Mouse (Mus musculus) embryonic facial prominence, embryonic 14.5 days (tissue): ENCODE results near the gene E030018B13Rik. TPM values are rescaled to one million over a fixed set of nuclear protein-coding genes. Genes with fewer than 3 reads are reported as not detected.

Experiments used
- ATAC-seq: fragments of 200-750 bp; cut with Nextera tagmentation; 2 replicates; pipeline ENCODE4 v1.8.0; 2017; ENCODE audit warnings: low read depth, moderate number of reproducible peaks, moderate TSS enrichment
- DNase-seq: peaks from one replicate; pipeline ENCODE4 v3.0.0-alpha.2; 2015; ENCODE audit warnings: low spot score
- H3K27ac ChIP-seq: fragments of 300-500 bp; sonication (generic); replicated peaks from 2 replicates; pipeline ENCODE4 v1.5.1; 2014; ENCODE audit warnings: low read depth, mild to moderate bottlenecking, low read length, moderate library complexity
- H3K27me3 ChIP-seq: fragments of 300-500 bp; sonication (generic); replicated peaks from 2 replicates; pipeline ENCODE4 v1.6.1; 2014; ENCODE audit warnings: low read length; ENCODE audit not compliant: control insufficient read depth, insufficient read depth
- H3K36me3 ChIP-seq: fragments of 300-500 bp; sonication (generic); 2 replicates; pipeline ENCODE4 v1.6.1; 2014; ENCODE audit warnings: low read length, mixed read lengths; ENCODE audit not compliant: control insufficient read depth, insufficient read depth
- H3K4me1 ChIP-seq: fragments of 300-500 bp; sonication (generic); 2 replicates; pipeline ENCODE4 v1.6.1; 2014; ENCODE audit warnings: antibody characterized with exemption, low read length; ENCODE audit not compliant: control insufficient read depth, insufficient read depth
- H3K4me2 ChIP-seq: fragments of 300-500 bp; sonication (generic); 2 replicates; pipeline ENCODE4 v1.6.1; 2014; ENCODE audit warnings: low read depth, mild to moderate bottlenecking, low read length, moderate library complexity, mixed read lengths
- H3K4me3 ChIP-seq: fragments of 300-500 bp; sonication (generic); 2 replicates; pipeline ENCODE4 v1.5.1; 2014; ENCODE audit warnings: low read depth, mild to moderate bottlenecking, low read length
- H3K9ac ChIP-seq: fragments of 300-500 bp; sonication (generic); 2 replicates; pipeline ENCODE4 v1.6.1; 2014; ENCODE audit warnings: low read depth, mild to moderate bottlenecking, low read length, moderate library complexity, mixed read lengths
- H3K9me3 ChIP-seq: fragments of 300-500 bp; sonication (generic); 2 replicates; pipeline ENCODE4 v1.6.1; 2016; ENCODE audit warnings: low read length; ENCODE audit not compliant: control insufficient read depth
- WGBS: fragments of 180-500 bp; shearing (Covaris S2); extraction: QIAGEN DNeasy Blood & Tissue Kit; methylation state at CpG from one replicate; pipeline ENCODE4 v1.1.7; 2014; 5-methylcytosine and 5-hydroxymethylcytosine counted together
- polyA plus RNA-seq: library from polyadenylated mRNA; unstranded; fragments of >200 nt; fragmentation: Nextera tagmentation; extraction: Ambion mirVana; gene quantifications from 2 replicates; pipeline ENCODE4 v1.2.1, GENCODE M21; 2014

Gene E030018B13Rik
- polyA plus RNA-seq, 1 experiment from 2014 or later = not detected

DNA sequence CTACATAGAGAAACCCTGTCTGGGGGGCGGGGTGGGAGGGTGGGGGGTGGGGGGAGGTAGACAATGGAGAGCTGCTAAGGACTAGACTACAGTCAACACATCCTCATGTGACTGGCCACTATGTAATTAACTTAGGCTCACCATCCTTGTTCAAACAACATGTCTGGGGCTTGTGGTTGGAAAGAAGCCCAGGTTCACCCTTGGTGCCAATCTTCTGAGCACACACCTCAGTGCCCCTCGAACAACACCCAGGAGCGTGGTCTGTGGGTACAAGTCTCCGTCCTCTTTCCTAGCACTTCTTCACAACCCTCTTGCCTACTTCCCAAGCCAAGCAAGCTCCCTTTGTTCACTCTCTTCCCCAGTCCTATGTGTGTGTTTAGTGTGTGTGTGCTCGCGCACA, 10.5 kb downstream of the E030018B13Rik start:
- Histone ChIP-seq H3K4me1 (peaks cover 32% of the 10 kb centered on the region), H3K4me3 (no peak overlapping the region), H3K27me3 (no peaks in the 10 kb centered on the region), H3K4me2 (no peak overlapping the region), H3K9me3 (no peaks in the 10 kb centered on the region), H3K36me3 (no peaks in the 10 kb centered on the region), H3K9ac (no peak overlapping the region), H3K27ac (no peak overlapping the region)
- DNase-seq = no peak
- WGBS = 89% methylated on average over 6 of the region's 6 CpGs
- no peak for ATAC-seq

DNA sequence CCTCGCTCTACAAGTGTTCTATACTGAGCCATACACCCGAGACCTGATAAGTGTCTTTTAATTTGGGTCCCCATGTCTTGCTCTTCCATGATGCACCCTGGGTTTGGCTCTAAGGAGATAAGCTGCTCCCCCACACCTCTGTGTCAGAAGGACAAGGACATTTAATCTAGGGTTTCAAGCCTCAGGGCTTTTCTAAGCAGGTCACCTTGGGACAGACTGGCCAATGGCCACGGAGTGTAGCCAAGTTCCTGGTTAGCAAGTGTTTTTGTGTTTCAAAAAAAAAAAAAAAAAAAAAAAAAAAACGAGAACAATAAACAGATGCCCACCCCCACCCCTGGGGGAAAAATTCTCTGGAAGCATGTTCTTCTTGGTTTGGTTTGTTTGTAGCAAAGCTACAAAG, 12.4 kb downstream of the E030018B13Rik start:
- DNase-seq = no peak
- no peaks in the 10 kb centered on the region for H3K9me3 ChIP-seq
- H3K36me3 ChIP-seq = no peaks in the 10 kb centered on the region
- H3K4me2 ChIP-seq = no peak overlapping the region
- no peak for ATAC-seq
- no peak overlapping the region for H3K4me3 ChIP-seq
- peaks cover 24% of the 10 kb centered on the region for H3K4me1 ChIP-seq
- H3K27me3 ChIP-seq = no peaks in the 10 kb centered on the region
- no peak overlapping the region for H3K27ac ChIP-seq
- WGBS = 83% methylated on average over 4 of the region's 4 CpGs
- H3K9ac ChIP-seq = no peak overlapping the region

DNA sequence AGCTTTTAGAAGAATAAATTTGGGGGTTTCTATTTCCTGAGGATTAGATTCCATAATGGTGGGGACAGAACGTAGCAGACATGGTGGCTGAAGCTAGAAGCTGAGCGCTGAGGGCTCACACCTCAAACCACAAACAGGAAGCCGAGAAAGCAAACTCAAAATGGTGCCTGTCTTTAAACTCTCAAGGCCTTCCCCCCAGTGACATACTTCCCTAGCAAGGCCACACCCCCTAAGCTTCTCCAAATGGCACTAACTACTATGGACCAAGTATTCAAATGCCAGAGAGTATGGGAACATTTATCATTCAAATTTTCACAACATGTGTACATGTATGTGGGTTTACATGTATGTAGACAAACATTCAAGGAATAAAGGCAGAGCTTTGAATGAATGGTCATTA, 13.5 kb downstream of the E030018B13Rik start:
- no peak for DNase-seq
- no peak for ATAC-seq
- Histone ChIP-seq H3K4me1 (peaks cover 13% of the 10 kb centered on the region), H3K27me3 (no peaks in the 10 kb centered on the region), H3K9me3 (no peaks in the 10 kb centered on the region), H3K27ac (no peak overlapping the region), H3K36me3 (no peaks in the 10 kb centered on the region), H3K4me3 (no peak overlapping the region), H3K9ac (no peak overlapping the region), H3K4me2 (no peak overlapping the region)
- 88% methylated on average over 3 of the region's 3 CpGs for WGBS

- Histone ChIP-seq H3K9ac (no peak overlapping the region), H3K4me3 (no peak overlapping the region), H3K9me3 (no peaks in the 10 kb centered on the region), H3K27me3 (no peaks in the 10 kb centered on the region), H3K36me3 (no peaks in the 10 kb centered on the region), H3K4me1 (peaks cover 7% of the 10 kb centered on the region), H3K27ac (no peak overlapping the region), H3K4me2 (no peak overlapping the region)
- no peak for DNase-seq
- 89% methylated on average over 5 of the region's 5 CpGs for WGBS
- no peak for ATAC-seq
Measured at GRCm38 (mm10) chr7:63930766-63931165, 14.1 kb downstream of the E030018B13Rik start.

DNA sequence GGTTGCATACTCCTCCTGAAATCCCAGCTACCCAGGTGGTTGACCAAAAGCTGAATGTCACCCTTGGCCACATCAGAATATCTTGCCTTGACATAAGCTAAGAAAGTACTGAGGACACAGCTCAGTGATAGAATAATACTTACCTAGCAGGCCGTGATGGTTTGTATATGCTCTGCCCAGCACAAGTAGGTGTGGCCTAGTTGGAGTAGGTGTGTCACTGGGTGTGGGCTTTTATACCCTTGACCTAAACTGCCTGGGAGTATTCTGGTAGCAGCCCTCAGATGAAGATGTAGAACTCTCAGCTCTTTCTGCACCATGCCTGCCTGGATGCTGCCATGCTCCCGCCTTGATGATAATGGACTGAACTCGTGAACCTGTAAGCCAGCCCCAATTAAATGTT, 15.8 kb downstream of the E030018B13Rik start:
- Histone ChIP-seq H3K36me3 (no peaks in the 10 kb centered on the region), H3K27ac (no peak overlapping the region), H3K9ac (no peak overlapping the region), H3K9me3 (no peaks in the 10 kb centered on the region), H3K27me3 (no peaks in the 10 kb centered on the region), H3K4me3 (no peak overlapping the region), H3K4me1 (no peaks in the 10 kb centered on the region; the same call in 1 of the 2 replicates), H3K4me2 (no peak overlapping the region)
- 93% methylated on average over 3 of the region's 3 CpGs for WGBS
- ATAC-seq (no peak), DNase-seq (no peak)

DNA sequence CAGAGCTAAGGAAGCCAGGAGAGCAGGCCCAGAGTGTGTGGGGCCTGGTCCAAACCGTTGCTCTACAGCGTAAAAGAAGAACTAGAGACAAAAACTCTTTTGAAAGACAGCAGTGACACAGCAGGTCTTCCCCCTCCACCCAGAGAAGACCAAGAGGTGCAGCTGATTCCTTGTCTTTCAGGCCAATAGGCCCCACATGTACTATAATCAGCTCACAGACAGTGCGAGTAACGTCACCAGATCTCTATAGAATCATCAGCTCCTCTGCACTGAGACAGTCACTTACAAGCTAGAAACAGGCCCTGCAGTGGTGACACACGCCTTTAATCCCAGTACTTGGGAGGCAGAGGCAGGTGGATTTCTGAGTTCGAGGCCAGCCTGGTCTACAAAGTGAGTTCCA, 17.2 kb downstream of the E030018B13Rik start:
- Histone ChIP-seq H3K36me3 (no peaks in the 10 kb centered on the region), H3K9ac (no peak overlapping the region), H3K9me3 (no peaks in the 10 kb centered on the region), H3K4me3 (no peak overlapping the region), H3K27ac (no peak overlapping the region), H3K4me1 (no peaks in the 10 kb centered on the region; the same call in 1 of the 2 replicates), H3K4me2 (no peak overlapping the region), H3K27me3 (no peaks in the 10 kb centered on the region)
- ATAC-seq (no peak), DNase-seq (no peak)
- 91% methylated on average over 6 of the region's 6 CpGs for WGBS

GRCm38 (mm10) chr7:63934530-63934929, 17.9 kb downstream of the E030018B13Rik start:
- ATAC-seq (no peak), DNase-seq (no peak)
- no peak overlapping the region for H3K4me2 ChIP-seq
- peaks cover 1% of the 10 kb centered on the region for H3K4me1 ChIP-seq
- no peak overlapping the region for H3K27ac ChIP-seq
- H3K9ac ChIP-seq = 0 out of 2 replicates have a peak overlapping the region, but pooled peaks have one; percentile 11
- WGBS = 86% methylated on average over 1 of the region's 1 CpGs
- no peak overlapping the region for H3K4me3 ChIP-seq
- H3K9me3 ChIP-seq = no peaks in the 10 kb centered on the region
- H3K36me3 ChIP-seq = no peaks in the 10 kb centered on the region
- H3K27me3 ChIP-seq = no peaks in the 10 kb centered on the region

GRCm38 (mm10) chr7:63935809-63936187, 19.1 kb downstream of the E030018B13Rik start:
- WGBS = 18% methylated on average over 8 of the region's 8 CpGs
- Histone ChIP-seq H3K4me1 (peaks cover 9% of the 10 kb centered on the region), H3K4me2 (peak overlapping the region; percentile 96), H3K9ac (peak overlapping the region; percentile 84; the same call in 1 of the 2 replicates), H3K36me3 (no peaks in the 10 kb centered on the region), H3K4me3 (peak overlapping the region; percentile 78), H3K27me3 (no peaks in the 10 kb centered on the region), H3K27ac (no peak overlapping the region), H3K9me3 (no peaks in the 10 kb centered on the region)
- no peak for DNase-seq
- ATAC-seq = no peak

- H3K4me1 ChIP-seq = peaks cover 9% of the 10 kb centered on the region
- H3K27me3 ChIP-seq = no peaks in the 10 kb centered on the region
- peak overlapping the region; percentile 84 for H3K9ac ChIP-seq
- DNase-seq (peak; percentile 85), ATAC-seq (no peak)
- H3K4me3 ChIP-seq = peak overlapping the region; percentile 78
- WGBS = under 1% methylated on average over 34 of the region's 34 CpGs
- H3K9me3 ChIP-seq = no peaks in the 10 kb centered on the region
- H3K27ac ChIP-seq = peak overlapping the region; percentile 90
- H3K36me3 ChIP-seq = no peaks in the 10 kb centered on the region
- peak overlapping the region; percentile 96 for H3K4me2 ChIP-seq
Measured at GRCm38 (mm10) chr7:63936188-63936985, 19.7 kb downstream of the E030018B13Rik start.
